Mouse (Mus musculus) retina, postnatal 7 days (tissue): ENCODE results near the gene Bricd5.
"Not testable (repeated sequence)": the region's sequence is repeated elsewhere in the genome, so short reads cannot be mapped to it uniquely, and the experiment has no call there.

Source experiments
- DNase-seq: peaks from one replicate; pipeline ENCODE4 v3.0.0-alpha.2; 2012; ENCODE audit warnings: low read depth, low spot score

Gene Bricd5

GRCm38 (mm10) chr17:24473612-24474275, at the start of gene Bricd5:
Gene Bricd5 (plus strand): TSS chr17:24473884.
- DNase-seq, result no peak

DNA sequence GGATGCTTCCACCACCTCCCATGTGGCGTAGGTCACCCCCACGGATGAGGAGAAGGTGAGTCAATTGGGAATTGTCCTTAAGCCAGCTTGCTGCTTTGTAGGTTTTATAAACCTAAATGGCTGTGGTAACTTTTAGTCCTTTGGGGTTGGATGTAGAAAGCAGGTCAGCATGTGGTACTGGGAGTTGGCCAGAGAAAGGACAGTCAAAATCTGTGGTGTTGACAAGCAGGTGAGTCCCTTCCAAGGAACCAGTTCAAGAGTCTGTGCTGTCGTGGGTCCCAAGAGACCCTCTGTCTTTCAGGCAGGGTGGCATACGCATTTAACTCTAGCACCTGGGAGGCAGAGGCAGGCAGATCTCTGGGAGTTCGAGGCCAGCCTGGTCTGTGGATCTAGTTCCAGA, 49.2 kb upstream of the Bricd5 start:
- DNase-seq, result no peak

GRCm38 (mm10) chr17:24425326-24425725, 48.4 kb upstream of the Bricd5 start:
- DNase-seq, result not testable (repeated sequence)

GRCm38 (mm10) chr17:24425905-24426304, 47.8 kb upstream of the Bricd5 start:
- no peak for DNase-seq

DNA sequence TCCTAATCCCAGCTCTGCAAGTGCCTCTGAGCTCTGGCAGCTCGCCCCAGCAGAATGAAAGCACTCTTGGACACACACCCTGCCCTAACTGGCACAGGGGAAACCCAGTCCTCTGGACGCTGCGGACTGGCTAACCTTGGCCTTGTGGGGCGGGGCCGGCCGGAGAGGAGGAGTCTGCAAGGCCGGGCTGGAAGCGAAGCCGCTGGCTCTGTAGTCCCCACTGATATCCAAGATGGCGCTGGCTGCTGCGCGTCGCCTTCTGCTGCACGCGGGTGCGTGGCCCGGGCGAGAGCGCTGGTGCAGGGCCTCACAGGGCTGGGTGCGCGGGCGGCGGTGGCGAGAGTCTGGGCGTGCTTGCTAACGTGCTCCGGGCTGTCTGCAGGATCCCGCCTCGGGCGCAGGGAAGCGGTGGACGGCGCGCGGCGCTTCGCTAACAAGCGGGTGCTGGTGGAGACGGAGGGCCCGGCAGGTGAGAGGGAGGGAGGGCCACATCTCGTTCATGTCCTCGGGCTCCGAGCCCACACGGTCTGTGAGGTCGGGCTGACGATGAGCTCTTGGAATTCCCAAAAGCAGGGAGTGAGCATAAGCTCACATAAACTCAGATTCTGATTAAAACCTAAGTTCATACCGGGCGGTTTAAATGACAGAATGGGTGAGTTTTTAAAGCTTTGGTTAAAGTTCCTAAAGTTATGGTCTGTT, 47.1 kb upstream of the Bricd5 start, which contains the start of gene Eci1:
Gene Eci1 (plus strand): TSS at position 171 of the 699 bp plus-strand sequence.
- peak; percentile 86 for DNase-seq

DNA sequence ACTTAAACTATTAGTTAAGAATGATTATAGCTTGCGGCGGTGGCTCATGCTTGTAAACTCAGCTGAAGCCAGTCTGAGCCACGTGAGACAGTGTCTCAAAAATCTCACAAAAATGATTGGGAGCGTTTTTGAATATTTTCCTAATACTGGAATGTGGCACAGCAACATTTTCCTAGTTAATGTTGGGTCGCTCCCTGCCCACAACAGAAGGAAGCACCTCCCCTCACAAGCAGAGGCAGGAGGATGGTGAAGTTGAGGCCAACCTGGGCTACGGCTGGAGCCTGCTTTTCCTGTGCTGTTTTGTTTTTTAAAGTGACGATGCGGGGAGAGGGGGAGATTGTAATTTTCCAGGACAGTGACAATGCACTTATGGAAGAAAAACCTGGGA, 46.5 kb upstream of the Bricd5 start:
- DNase-seq, result no peak

DNA sequence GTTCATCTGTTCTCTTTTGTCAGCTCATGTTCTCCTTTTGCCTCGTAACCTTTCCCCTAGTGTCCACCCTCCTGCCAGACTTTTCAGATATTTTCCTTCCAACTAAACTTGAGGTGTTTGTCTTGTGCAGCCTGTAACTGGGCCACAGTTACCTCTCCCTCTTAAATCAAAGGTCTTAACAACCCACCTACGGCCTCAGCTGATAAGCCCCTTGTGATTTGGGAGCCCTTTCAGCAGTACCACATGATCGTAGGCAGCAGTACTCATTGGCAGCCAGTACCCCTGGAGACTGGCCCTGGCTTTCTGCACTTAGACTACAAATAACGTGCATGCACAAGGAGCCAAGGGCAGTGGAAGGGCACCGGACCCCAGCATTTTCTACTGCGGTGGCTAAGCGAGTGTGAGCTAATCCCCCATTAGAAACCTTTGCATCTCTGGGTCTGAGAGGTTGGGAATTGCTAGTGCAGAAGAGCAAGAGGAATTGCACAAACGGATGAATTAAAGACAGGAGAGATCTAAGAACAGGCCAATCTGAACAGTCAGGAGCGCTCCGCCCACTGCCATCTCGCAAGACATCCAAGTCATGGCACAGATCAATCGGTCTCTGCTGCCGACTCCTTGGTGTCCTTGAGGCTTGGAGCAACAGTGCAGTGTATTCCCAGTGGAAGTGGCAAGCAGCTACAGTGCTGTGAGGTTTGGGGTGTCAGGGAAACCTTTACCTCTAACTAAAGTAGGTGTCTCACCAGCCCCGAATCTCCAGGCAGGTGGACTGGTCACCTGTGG, 44.3 kb upstream of the Bricd5 start:
- no peak for DNase-seq

- DNase-seq, result peak; percentile 37
Observed at GRCm38 (mm10) chr17:24437016-24437415, 36.7 kb upstream of the Bricd5 start.

- DNase-seq, result no peak
Observed at GRCm38 (mm10) chr17:24440377-24440776, 33.3 kb upstream of the Bricd5 start.

GRCm38 (mm10) chr17:24441148-24441547, 32.5 kb upstream of the Bricd5 start:
- DNase-seq, result no peak

DNA sequence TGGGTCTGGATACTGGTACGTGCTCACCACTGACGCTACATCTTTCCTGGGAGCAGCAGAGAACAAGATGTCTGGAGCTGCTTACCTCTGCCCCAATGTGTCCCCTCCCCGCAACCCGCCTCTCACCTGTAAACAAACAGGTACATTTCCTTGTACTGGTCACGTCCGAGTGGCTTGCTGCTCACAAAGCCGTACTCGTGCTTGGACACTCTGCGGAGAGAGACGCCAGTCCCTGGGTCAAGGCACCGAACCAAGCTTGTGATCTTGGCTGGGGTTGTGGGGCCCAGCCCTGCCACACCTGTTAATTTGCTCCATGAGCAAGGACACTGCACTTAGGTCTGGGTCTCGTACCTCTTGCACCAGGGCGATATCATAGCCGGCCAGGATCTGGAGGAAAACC, 31.6 kb upstream of the Bricd5 start:
- no peak for DNase-seq

DNA sequence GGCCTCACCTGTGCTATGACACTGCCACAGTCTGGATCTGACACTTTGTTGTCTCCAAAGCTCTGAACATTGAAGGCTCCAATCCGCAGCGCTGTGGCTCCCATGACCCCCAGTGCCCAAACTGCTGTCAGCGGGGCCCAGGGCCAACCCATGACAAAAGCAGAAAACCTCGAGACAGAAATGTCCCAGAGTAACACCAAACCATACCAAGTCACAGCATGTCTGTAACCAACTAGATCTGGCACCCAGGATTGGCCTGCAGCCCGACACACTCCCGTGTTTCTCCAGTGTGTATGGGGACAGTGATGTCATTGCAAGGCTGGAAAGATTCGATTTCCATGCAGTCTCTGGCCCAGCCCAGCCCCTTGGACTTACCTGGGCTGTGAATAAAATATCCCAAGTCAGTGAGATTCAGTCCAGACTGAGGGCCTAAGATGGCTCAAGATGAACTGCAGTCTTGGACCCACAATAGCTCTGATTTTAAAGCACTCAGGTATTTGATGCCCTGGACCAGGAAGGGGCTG, 31.0 kb upstream of the Bricd5 start, which contains the start of gene Dnase1l2:
Gene Dnase1l2 (minus strand): TSS at position 474 of the 524 bp plus-strand sequence.
- no peak for DNase-seq

GRCm38 (mm10) chr17:24443409-24443808, 30.3 kb upstream of the Bricd5 start:
- no peak for DNase-seq

- DNase-seq, result no peak
Observed at GRCm38 (mm10) chr17:24446590-24446989, 27.1 kb upstream of the Bricd5 start.

DNA sequence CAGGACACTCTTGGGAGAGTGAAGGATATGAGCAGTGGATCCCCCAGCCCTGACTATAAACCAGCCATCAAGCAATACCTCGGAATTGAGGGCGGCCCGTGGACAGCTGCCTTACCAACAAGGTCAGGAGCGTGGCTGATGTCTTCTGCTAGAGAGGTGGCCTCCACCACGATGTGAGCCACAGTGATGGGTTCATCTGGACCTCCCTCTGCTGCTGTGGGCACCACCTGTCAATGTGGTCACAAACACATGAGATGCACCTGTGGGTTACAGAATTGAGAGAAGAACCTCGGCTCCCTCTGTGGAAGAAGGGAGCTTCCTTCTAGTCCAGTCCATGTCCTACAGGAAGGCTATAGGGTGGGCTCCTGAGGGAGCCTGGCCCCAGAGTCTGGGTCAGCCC, 24.2 kb upstream of the Bricd5 start:
- DNase-seq, result no peak

GRCm38 (mm10) chr17:24451220-24451619, 22.5 kb upstream of the Bricd5 start:
- no peak for DNase-seq

- DNase-seq, result no peak
Observed at GRCm38 (mm10) chr17:24453372-24453771, 20.3 kb upstream of the Bricd5 start.

DNA sequence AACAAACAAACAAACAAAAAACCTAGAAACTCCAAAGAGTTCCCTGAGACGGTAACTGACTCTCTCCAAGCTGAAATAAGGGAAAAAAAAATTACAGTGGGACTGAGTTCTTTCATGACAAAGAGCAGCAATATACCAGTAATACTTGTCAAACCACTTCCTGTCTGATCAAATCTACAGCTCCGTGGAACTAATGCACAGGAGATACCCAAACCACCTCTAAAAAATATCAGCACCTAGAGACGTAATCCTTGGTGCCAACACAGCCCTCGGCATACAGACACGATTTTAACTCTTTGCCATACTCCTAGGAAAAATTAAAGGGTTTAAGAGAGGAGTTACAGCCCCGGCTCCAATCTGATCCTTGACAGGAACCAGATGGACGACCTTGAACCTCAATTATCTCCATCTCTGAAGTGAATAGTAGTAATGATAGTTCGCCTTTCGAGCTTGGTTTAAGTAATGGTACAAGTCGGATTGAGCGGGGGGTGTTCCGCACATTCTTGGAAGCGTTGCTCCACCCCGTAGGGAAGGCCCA, 19.4 kb upstream of the Bricd5 start:
- DNase-seq, result no peak

GRCm38 (mm10) chr17:24454756-24455522, 18.7 kb upstream of the Bricd5 start:
- DNase-seq, result peak; percentile 98

DNA sequence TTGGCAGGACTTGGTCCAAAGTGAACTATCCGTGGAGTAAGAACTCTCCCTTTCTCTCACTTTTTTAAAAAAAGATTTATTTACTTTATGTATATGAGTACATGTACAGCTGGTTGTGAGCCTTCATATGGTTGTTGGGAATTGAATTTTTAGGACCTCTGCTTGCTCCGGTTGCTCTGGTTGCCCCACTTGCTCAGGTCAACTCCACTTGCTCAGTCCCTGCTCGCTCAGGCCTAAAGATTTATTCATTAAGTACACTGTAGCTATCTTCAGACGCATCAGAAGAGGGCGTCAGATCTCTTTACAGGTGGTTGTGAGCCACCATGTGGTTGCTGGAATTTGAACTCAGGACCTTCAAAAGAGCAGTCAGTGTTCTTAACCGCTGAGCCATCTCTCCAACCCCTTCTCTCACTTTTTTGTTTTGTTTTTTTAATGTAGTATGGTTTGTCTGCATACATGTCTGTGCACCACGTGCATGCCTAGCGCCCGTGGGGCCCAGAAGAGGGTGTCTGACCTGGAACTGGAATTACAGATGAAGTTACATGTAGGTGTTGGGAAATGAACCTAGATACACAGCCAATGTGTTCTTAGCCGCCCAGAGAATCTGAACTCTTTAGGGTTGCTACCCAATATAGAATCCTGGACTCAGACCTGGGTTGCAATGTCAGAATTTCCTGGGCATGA, 18.0 kb upstream of the Bricd5 start:
- not testable (repeated sequence) for DNase-seq
